Mouse (Mus musculus): ENCODE results near the gene H1fx. TPM values are rescaled to one million over a fixed set of nuclear protein-coding genes. Genes with fewer than 3 reads are reported as not detected.

The H1fx gene
- not detected for polyA plus RNA-seq (2017; shearing (Covaris generic))

DNA sequence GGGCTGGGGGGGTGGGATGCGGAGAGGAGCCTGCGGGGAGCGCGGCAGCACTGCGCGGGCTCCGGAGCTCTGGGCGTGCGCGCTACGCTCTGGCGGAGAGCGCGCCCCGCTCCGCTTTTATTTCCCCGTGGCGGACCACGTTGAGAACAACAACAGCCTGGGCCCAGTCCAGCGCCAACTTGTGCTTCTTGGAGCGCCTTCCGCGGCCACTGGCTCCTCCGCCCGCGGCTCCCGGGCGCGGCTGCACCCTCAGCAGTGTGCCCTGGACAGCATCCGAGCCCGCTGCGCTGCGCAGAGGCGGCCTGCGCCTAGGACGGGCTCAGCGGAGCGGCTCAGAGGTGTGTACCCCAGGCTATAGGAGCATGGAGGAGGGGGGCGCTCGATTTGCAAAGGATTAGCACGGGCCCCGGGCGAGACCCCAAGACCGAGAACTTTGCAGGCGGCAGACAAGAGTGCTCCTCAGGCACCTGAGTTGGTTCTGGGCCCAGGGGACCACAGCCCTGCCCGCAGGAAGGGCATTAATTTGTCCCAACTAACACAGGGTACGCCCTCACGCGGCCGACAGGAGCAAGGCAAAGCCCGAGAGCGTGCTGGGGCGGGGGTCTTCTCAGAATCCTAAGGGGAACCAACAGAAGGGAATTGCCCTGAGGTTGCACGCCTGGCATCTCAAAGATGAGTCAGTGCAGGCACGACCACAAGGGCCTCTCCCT lies at the start of gene H1fx:
Gene H1fx, minus strand, starts transcription at position 91 of the 710 bp plus-strand sequence.

Other genes with a start within 250 kb of the H1fx start
- not detected for gene Gp9, start 203.6 kb downstream of the H1fx start, polyA plus RNA-seq (2017; shearing (Covaris generic))
- gene Rab43, start 169.5 kb downstream of the H1fx start, polyA plus RNA-seq (2017; shearing (Covaris generic)) = 14.6 TPM
- gene Gm45140, start 145.8 kb downstream of the H1fx start, polyA plus RNA-seq (2017; shearing (Covaris generic)) = 5.2 TPM
- 85.5 TPM for gene Isy1, start 142.8 kb downstream of the H1fx start, polyA plus RNA-seq (2017; shearing (Covaris generic))
- 1,266 TPM for gene Cnbp, start 130.5 kb downstream of the H1fx start, polyA plus RNA-seq (2017; shearing (Covaris generic))
- gene Copg1, start 93.8 kb downstream of the H1fx start, polyA plus RNA-seq (2017; shearing (Covaris generic)) = 188 TPM
- gene Hmces, start 67.7 kb downstream of the H1fx start, polyA plus RNA-seq (2017; shearing (Covaris generic)) = 54.0 TPM
- 320 TPM for gene Rab7, start 63.6 kb upstream of the H1fx start, polyA plus RNA-seq (2017; shearing (Covaris generic))
- 214 TPM for gene Rpn1, start 102.8 kb upstream of the H1fx start, polyA plus RNA-seq (2017; shearing (Covaris generic))
- not detected for gene Gata2, start 212.3 kb upstream of the H1fx start, polyA plus RNA-seq (2017; shearing (Covaris generic))
- not detected for gene Dnajb8, start 240.6 kb upstream of the H1fx start, polyA plus RNA-seq (2017; shearing (Covaris generic))

All from CD4-positive, CD25-positive, alpha-beta regulatory T cell, adult 9 weeks (primary cell).